Mouse (Mus musculus): ENCODE measurements around the gene Rhob.

Gene Rhob

GRCm38 (mm10) chr12:8499871-8500596 is at the start of gene Rhob:
Gene Rhob (minus strand): TSS chr12:8500009.
- DNase-seq = peak; percentile 97

- peak; percentile 74 to 78 for DNase-seq
Measured at GRCm38 (mm10) chr12:8547357-8547756, 47.5 kb upstream of the Rhob start.

GRCm38 (mm10) chr12:8546801-8547200 is 47.0 kb upstream of the Rhob start:
- no peak for DNase-seq

GRCm38 (mm10) chr12:8545066-8545610 is 45.3 kb upstream of the Rhob start:
- DNase-seq = no peak

- no peak for DNase-seq
Measured at GRCm38 (mm10) chr12:8542371-8542770, 42.6 kb upstream of the Rhob start.

- DNase-seq = peak; percentile 83 to 90
Measured at GRCm38 (mm10) chr12:8539471-8539870, 39.7 kb upstream of the Rhob start.

GRCm38 (mm10) chr12:8537291-8537690 is 37.5 kb upstream of the Rhob start:
- DNase-seq = no peak

GRCm38 (mm10) chr12:8536221-8536965 is 36.6 kb upstream of the Rhob start:
- DNase-seq = peak; percentile 24 to 56

GRCm38 (mm10) chr12:8535596-8535995 is 35.8 kb upstream of the Rhob start:
- no peak for DNase-seq

- no peak for DNase-seq
Measured at GRCm38 (mm10) chr12:8534915-8535314, 35.1 kb upstream of the Rhob start.

- DNase-seq = no peak
Measured at GRCm38 (mm10) chr12:8527770-8528169, 28.0 kb upstream of the Rhob start.

GRCm38 (mm10) chr12:8527175-8527574 is 27.4 kb upstream of the Rhob start:
- DNase-seq = no peak

- no peak for DNase-seq
Measured at GRCm38 (mm10) chr12:8524062-8524461, 24.3 kb upstream of the Rhob start.

GRCm38 (mm10) chr12:8522711-8523110 is 22.9 kb upstream of the Rhob start:
- DNase-seq = no peak

GRCm38 (mm10) chr12:8521375-8522047 is 21.7 kb upstream of the Rhob start:
- DNase-seq = peak; percentile 63 to 78

- DNase-seq = no peak
Measured at GRCm38 (mm10) chr12:8519431-8520160, 19.8 kb upstream of the Rhob start.

- DNase-seq = peak in 1 of 2 experiments; percentile 25
Measured at GRCm38 (mm10) chr12:8511037-8511882, 11.5 kb upstream of the Rhob start.

GRCm38 (mm10) chr12:8510317-8510988 is 10.6 kb upstream of the Rhob start:
- DNase-seq = no peak

GRCm38 (mm10) chr12:8509693-8510092 is 9.9 kb upstream of the Rhob start:
- no peak for DNase-seq

- DNase-seq = no peak
Measured at GRCm38 (mm10) chr12:8506954-8507707, 7.3 kb upstream of the Rhob start.
